Mouse (Mus musculus): ENCODE measurements around the gene Rad54l. TPM values are rescaled to one million over a fixed set of nuclear protein-coding genes. Genes with fewer than 3 reads are reported as not detected.

Rad54l gene
- total and polyA plus RNA-seq, 3 experiments: 22.8 to 53.3 (median 28.8) TPM

DNA sequence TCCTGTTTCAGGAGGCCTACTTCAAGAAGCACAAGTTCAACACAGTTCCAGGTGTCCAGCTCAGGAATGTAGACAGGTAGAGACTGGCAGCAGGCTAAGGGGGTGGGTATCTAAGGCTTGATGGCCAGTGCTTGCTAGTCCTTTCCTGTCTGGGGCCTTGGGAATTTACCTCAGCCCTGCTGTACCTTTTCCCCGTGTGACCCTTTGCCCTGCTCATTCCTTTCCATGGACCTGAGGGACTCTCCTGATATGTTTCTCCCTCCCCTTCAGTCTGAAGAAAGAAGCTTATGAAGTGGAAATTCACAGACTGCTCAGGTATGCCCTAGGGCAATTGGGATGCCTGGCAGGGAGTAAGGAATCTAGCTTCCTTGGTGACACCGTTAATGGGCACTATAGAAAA, 34.4 kb upstream of the Rad54l start:
- dilution Hi-C loops (cut with MboI; ENCODE audit: extremely low pct_ligation_motif_present, extremely low pct_unique_long_range_greater_than_20kb, low sequenced_read_pairs): no loop called here
- DNase-seq (ENCODE audit: extremely low read depth): no peak
- Histone ChIP-seq H3K4me2 (ENCODE audit: insufficient read depth, low read depth, poor library complexity, severe bottlenecking) (no peak overlapping the region), H3K4me1 (ENCODE audit: control insufficient read depth in 1 of 2, insufficient read depth in 2 of 2) (peaks cover 0 to 12% of the 10 kb centered on the region in 2 experiments; a peak in 2 of 4 replicates), H3K9ac (ENCODE audit: insufficient read depth, low read depth) (no peak overlapping the region), H3K36me3 (replicated peaks in 1 of 2; ENCODE audit: control insufficient read depth in 1 of 2, insufficient read depth in 1 of 2, low read length in 1 of 2) (peaks cover 58 to 98% of the 10 kb centered on the region in 2 experiments), H3K79me2 (replicated peaks; ENCODE audit: control insufficient read depth, extremely low read depth, insufficient read depth, poor library complexity, severe bottlenecking) (no peaks in the 10 kb centered on the region), H3K27ac (ENCODE audit: insufficient read depth, low read depth) (no peak overlapping the region), H3K9me3 (replicated peaks; ENCODE audit: low read length) (no peaks in the 10 kb centered on the region), H3K27me3 (replicated peaks) (no peaks in the 10 kb centered on the region), H3K4me3 (replicated peaks in 1 of 3; ENCODE audit: low read depth in 2 of 3, low read length in 2 of 3, poor library complexity in 1 of 3) (no peak overlapping the region)
- in situ Hi-C loops (cut with MboI; ENCODE audit: low pct_ligation_motif_present, low pct_unique_long_range_greater_than_20kb, low sequenced_read_pairs): loop anchor here (25.0 kb wide), 2 partner anchors 179 to 654 kb away; partner anchors contain the start of genes Hpdl, Mutyh and Toe1
- TF ChIP-seq TBP (conservative IDR thresholded peaks at IDR 0.05; ENCODE audit: low read depth, low read length): no peak
- TF ChIP-seq JUN (IDR thresholded peaks at IDR 0.05; ENCODE audit: insufficient read depth, low read depth, low read length): no peak
- no peak for TF ChIP-seq USF1 (IDR thresholded peaks at IDR 0.05; ENCODE audit: low read depth, low read length)
- no peak for TF ChIP-seq POLR2AphosphoS2 (IDR thresholded peaks at IDR 0.05; ENCODE audit: low read depth, low read length)
- no peak for TF ChIP-seq UBTF (IDR thresholded peaks at IDR 0.05; ENCODE audit: low read depth, low read length)
- no peak for TF ChIP-seq GABPA (IDR thresholded peaks at IDR 0.05; ENCODE audit: insufficient replicate concordance, low read depth, low read length)
- TF ChIP-seq HCFC1 (IDR thresholded peaks at IDR 0.05; ENCODE audit: low read depth, low read length): no peak
- no peak for TF ChIP-seq MAZ (IDR thresholded peaks at IDR 0.05; ENCODE audit: low read depth, low read length)
- no peak for TF ChIP-seq EP300 (IDR thresholded peaks at IDR 0.05; ENCODE audit: low read length)
- TF ChIP-seq ZC3H11A (IDR thresholded peaks at IDR 0.05; ENCODE audit: low read depth, low read length): no peak
- TF ChIP-seq CHD1 (IDR thresholded peaks at IDR 0.05; ENCODE audit: low read depth, low read length): no peak
- no peak for TF ChIP-seq RCOR1 (conservative IDR thresholded peaks at IDR 0.05; ENCODE audit: low read depth, low read length)
- no peak for TF ChIP-seq MYC (IDR thresholded peaks at IDR 0.05; ENCODE audit: low read depth, low read length)
- no peak for TF ChIP-seq ELF1 (IDR thresholded peaks at IDR 0.05; ENCODE audit: low read depth, low read length)
- TF ChIP-seq CTCF (conservative IDR thresholded peaks at IDR 0.05 in 1 of 2, IDR thresholded peaks at IDR 0.05 in 1 of 2; ENCODE audit: low read depth in 2 of 2, low read length in 2 of 2): no peak
- no peak for TF ChIP-seq ETS1 (conservative IDR thresholded peaks at IDR 0.05; ENCODE audit: low read depth, low read length)
- TF ChIP-seq SMC3 (IDR thresholded peaks at IDR 0.05; ENCODE audit: low read depth, low read length): no peak
- no peak for TF ChIP-seq ZMIZ1 (IDR thresholded peaks at IDR 0.05; ENCODE audit: low read depth, low read length)
- no peak for TF ChIP-seq CHD2 (IDR thresholded peaks at IDR 0.05; ENCODE audit: low read length)
- TF ChIP-seq JUND (conservative IDR thresholded peaks at IDR 0.05; ENCODE audit: low read depth, low read length): no peak

DNA sequence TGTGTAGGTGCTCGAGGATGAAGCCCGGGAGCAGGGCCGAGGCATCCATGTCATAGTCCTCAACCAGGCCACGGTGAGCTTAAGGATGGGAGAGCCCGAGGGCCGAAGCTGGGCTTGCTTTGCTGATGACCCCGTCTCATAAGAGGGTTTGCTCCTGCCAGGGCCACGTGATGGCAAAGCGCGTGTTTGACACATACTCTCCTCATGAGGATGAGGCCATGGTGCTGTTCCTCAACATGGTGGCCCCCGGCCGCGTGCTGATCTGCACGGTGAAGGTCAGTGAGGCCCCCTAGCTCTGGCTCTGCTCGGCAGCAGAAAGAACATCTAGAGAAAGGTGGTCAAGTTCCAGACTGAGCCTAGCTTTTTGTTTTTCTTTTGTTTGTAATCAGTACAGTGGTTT, 29.2 kb upstream of the Rad54l start:
- Histone ChIP-seq H3K9ac (ENCODE audit: insufficient read depth, low read depth) (no peak overlapping the region), H3K27ac (ENCODE audit: insufficient read depth, low read depth) (no peak overlapping the region), H3K4me1 (ENCODE audit: control insufficient read depth in 1 of 2, insufficient read depth in 2 of 2) (peaks cover 6 to 18% of the 10 kb centered on the region in 2 experiments; a peak in 2 of 4 replicates), H3K79me2 (replicated peaks; ENCODE audit: control insufficient read depth, extremely low read depth, insufficient read depth, poor library complexity, severe bottlenecking) (peaks cover 11% of the 10 kb centered on the region), H3K9me3 (replicated peaks; ENCODE audit: low read length) (no peaks in the 10 kb centered on the region), H3K36me3 (replicated peaks in 1 of 2; ENCODE audit: control insufficient read depth in 1 of 2, insufficient read depth in 1 of 2, low read length in 1 of 2) (peaks cover 48 to 62% of the 10 kb centered on the region in 2 experiments), H3K4me2 (ENCODE audit: insufficient read depth, low read depth, poor library complexity, severe bottlenecking) (no peak overlapping the region), H3K4me3 (replicated peaks in 1 of 3; ENCODE audit: low read depth in 2 of 3, low read length in 2 of 3, poor library complexity in 1 of 3) (no peak overlapping the region), H3K27me3 (replicated peaks) (no peaks in the 10 kb centered on the region)
- TF ChIP-seq TCF12 (IDR thresholded peaks at IDR 0.05; ENCODE audit: low read depth, low read length): no peak
- TF ChIP-seq ZNF384 (IDR thresholded peaks at IDR 0.05; ENCODE audit: low read depth, low read length): no peak
- TF ChIP-seq MXI1 (IDR thresholded peaks at IDR 0.05; ENCODE audit: low read depth, low read length): no peak
- no peak for DNase-seq (ENCODE audit: extremely low read depth)
- dilution Hi-C loops (cut with MboI; ENCODE audit: extremely low pct_ligation_motif_present, extremely low pct_unique_long_range_greater_than_20kb, low sequenced_read_pairs) (no loop called here), in situ Hi-C loops (cut with MboI; ENCODE audit: low pct_ligation_motif_present, low pct_unique_long_range_greater_than_20kb, low sequenced_read_pairs) (loop anchor here (25.0 kb wide), 2 partner anchors 185 to 660 kb away; partner anchors contain the start of genes Hpdl, Mutyh and Toe1)

Data from CH12.LX (cell line).